Comparison of ENCODE assay signal across 15 mouse cellular contexts in genomic region chr6:122394160-122394559, GRCm38 (mm10). TPM values are rescaled to one million over a fixed set of nuclear protein-coding genes. Genes with fewer than 3 reads are reported as not detected.
DNase-seq lines count a peak whose midpoint lies in the region; ATAC-seq and TF ChIP-seq lines count a peak whose summit lies in the region.
"Had no signal": no experiment of that assay in that cellular context is flagged by ENCODE, and none has a peak within 500 bp of the region (broad histone marks: within the 10 kb centered on the region; RNA-seq: fewer than 3 reads in every experiment).

No protein-coding gene starts in this region.

- no peak for TF ChIP-seq POLR2A in CH12.LX (IDR thresholded peaks at IDR 0.05; ENCODE audit: low read depth, low read length)

- H3K9me3 ChIP-seq in heart, embryonic 14.5 days (ENCODE audit: control insufficient read depth, low read length), result peaks cover 6% of the 10 kb centered on the region
- H3K9me3 ChIP-seq in CH12.LX (replicated peaks; ENCODE audit: low read length), result peaks cover 11% of the 10 kb centered on the region
- 0 out of 2 replicates have a peak, but pooled peaks cover 4% of the 10 kb centered on the region for H3K9me3 ChIP-seq in liver, embryonic 13.5 days (replicated peaks)
- H3K9me3 ChIP-seq in neural tube, embryonic 15.5 days (replicated peaks), result no peaks in the 10 kb centered on the region
- H3K9me3 ChIP-seq: forebrain, embryonic 15.5 days; hindbrain, embryonic 15.5 days had no signal

- DNase-seq in heart, adult 8-10 months (ENCODE audit: low spot score), result no peak
- DNase-seq in CH12.LX (ENCODE audit: extremely low read depth), result no peak
- peak; percentile 92 for DNase-seq in c-Kit-positive CD71-positive TER-119-negative erythroid progenitor cells, embryonic 14.5 days (ENCODE audit: low read depth)
- DNase-seq in liver, embryonic 13.5 days, result peak; percentile 86
- no peak for DNase-seq in adrenal gland, adult 18-20 months (ENCODE audit: low spot score in 2 of 2)
- no peak for DNase-seq in left cerebral cortex, postnatal 25 days (ENCODE audit: low spot score in 2 of 2)
- DNase-seq: kidney, postnatal 14 days; layer of hippocampus, postnatal 36 days; right cerebral cortex, postnatal 25 days; thymus, adult 2 months had no signal

- intact Hi-C loops in left cerebral cortex, postnatal 25 days (cut with DNase I), result loop anchor here (5.0 kb wide), 1 partner anchor 142 kb away; no protein-coding TSS in a partner anchor

- no peak for TF ChIP-seq CTCF in CH12.LX (conservative IDR thresholded peaks at IDR 0.05 in 1 of 2, IDR thresholded peaks at IDR 0.05 in 1 of 2; ENCODE audit: low read depth in 2 of 2, low read length in 2 of 2)

- H3K27ac ChIP-seq in heart, embryonic 14.5 days (replicated peaks in 1 of 2; ENCODE audit: control insufficient read depth in 1 of 2, insufficient read depth in 1 of 2, low read depth in 2 of 2, low read length in 2 of 2), result peak overlapping the region; percentile 81 to 86; a peak in 3 of 4 replicates
- peak overlapping the region; percentile 33; the same call in 1 of the 2 replicates for H3K27ac ChIP-seq in CH12.LX (ENCODE audit: insufficient read depth, low read depth)
- peak overlapping the region; percentile 97 for H3K27ac ChIP-seq in liver, embryonic 13.5 days
- no peak overlapping the region for H3K27ac ChIP-seq in neural tube, embryonic 15.5 days (replicated peaks)
- H3K27ac ChIP-seq: forebrain, embryonic 15.5 days; hindbrain, embryonic 15.5 days; midbrain, embryonic 12.5 days had no signal

- H3K4me3 ChIP-seq in heart, embryonic 14.5 days (ENCODE audit: control insufficient read depth in 1 of 2, insufficient read depth in 1 of 2, low read depth in 1 of 2, low read length in 2 of 2), result no peak overlapping the region
- H3K4me3 ChIP-seq in CH12.LX (replicated peaks in 1 of 3; ENCODE audit: low read depth in 2 of 3, low read length in 2 of 3, poor library complexity in 1 of 3), result no peak overlapping the region
- peak overlapping the region; percentile 71 for H3K4me3 ChIP-seq in liver, embryonic 13.5 days (replicated peaks)
- no peak overlapping the region for H3K4me3 ChIP-seq in neural tube, embryonic 15.5 days (replicated peaks)
- H3K4me3 ChIP-seq: forebrain, embryonic 15.5 days; hindbrain, embryonic 15.5 days; midbrain, embryonic 12.5 days had no signal

- no peak for TF ChIP-seq EP300 in CH12.LX (IDR thresholded peaks at IDR 0.05; ENCODE audit: low read length)

- no peaks in the 10 kb centered on the region for H3K79me2 ChIP-seq in CH12.LX (replicated peaks; ENCODE audit: control insufficient read depth, extremely low read depth, insufficient read depth, poor library complexity, severe bottlenecking)

- ATAC-seq in heart, embryonic 14.5 days (ENCODE audit: insufficient number of reproducible peaks, insufficient read depth, low FRiP score, low read depth), result no peak
- ATAC-seq in liver, embryonic 13.5 days (ENCODE audit: low read depth), result peak; percentile 89
- ATAC-seq in neural tube, embryonic 15.5 days (ENCODE audit: low FRiP score), result no peak
- ATAC-seq: forebrain, embryonic 15.5 days had no signal

- WGBS in heart, embryonic 14.5 days, result 29% methylated on average over 5 of the region's 5 CpGs
- 14% methylated on average over 5 of the region's 5 CpGs for WGBS in liver, embryonic 13.5 days (ENCODE audit: insufficient replicate concordance)
- 82% methylated on average over 5 of the region's 5 CpGs for WGBS in neural tube, embryonic 15.5 days

- TF ChIP-seq RAD21 in CH12.LX (IDR thresholded peaks at IDR 0.05; ENCODE audit: low read depth, low read length), result no peak

- no peaks in the 10 kb centered on the region for H3K36me3 ChIP-seq in heart, embryonic 14.5 days (ENCODE audit: control insufficient read depth, insufficient read depth, low read length)
- peaks cover 2 to 19% of the 10 kb centered on the region in 2 experiments for H3K36me3 ChIP-seq in CH12.LX (replicated peaks in 1 of 2; ENCODE audit: control insufficient read depth in 1 of 2, insufficient read depth in 1 of 2, low read length in 1 of 2)
- H3K36me3 ChIP-seq in liver, embryonic 13.5 days, result peaks cover 8% of the 10 kb centered on the region
- no peaks in the 10 kb centered on the region for H3K36me3 ChIP-seq in neural tube, embryonic 15.5 days
- H3K36me3 ChIP-seq: forebrain, embryonic 15.5 days; hindbrain, embryonic 15.5 days; midbrain, embryonic 12.5 days had no signal

- H3K9ac ChIP-seq in heart, embryonic 14.5 days (ENCODE audit: low read length), result no peak overlapping the region
- H3K9ac ChIP-seq in CH12.LX (ENCODE audit: insufficient read depth, low read depth), result no peak overlapping the region
- H3K9ac ChIP-seq in liver, embryonic 13.5 days, result peak overlapping the region; percentile 88
- H3K9ac ChIP-seq in neural tube, embryonic 15.5 days (replicated peaks), result no peak overlapping the region
- H3K9ac ChIP-seq: forebrain, embryonic 15.5 days; hindbrain, embryonic 15.5 days; midbrain, embryonic 12.5 days had no signal

- in situ Hi-C loops in CH12.LX (cut with MboI; ENCODE audit: low pct_ligation_motif_present, low pct_unique_long_range_greater_than_20kb, low sequenced_read_pairs), result loop anchor here (5.0 kb wide), 3 partner anchors 87 to 837 kb away; partner anchors contain the start of gene M6pr

- peaks cover 26 to 27% of the 10 kb centered on the region in 2 experiments for H3K4me1 ChIP-seq in heart, embryonic 14.5 days (ENCODE audit: control insufficient read depth in 2 of 2, insufficient read depth in 2 of 2, low read length in 2 of 2)
- H3K4me1 ChIP-seq in CH12.LX (ENCODE audit: control insufficient read depth in 1 of 2, insufficient read depth in 2 of 2), result peaks cover 10 to 25% of the 10 kb centered on the region in 2 experiments; a peak in 3 of 4 replicates
- peaks cover 69% of the 10 kb centered on the region for H3K4me1 ChIP-seq in liver, embryonic 13.5 days (replicated peaks)
- H3K4me1 ChIP-seq in neural tube, embryonic 15.5 days, result no peaks in the 10 kb centered on the region
- H3K4me1 ChIP-seq: forebrain, embryonic 15.5 days; hindbrain, embryonic 15.5 days had no signal

- no peak overlapping the region for H3K4me2 ChIP-seq in heart, embryonic 14.5 days (ENCODE audit: low read length)
- H3K4me2 ChIP-seq in CH12.LX (ENCODE audit: insufficient read depth, low read depth, poor library complexity, severe bottlenecking), result no peak overlapping the region
- peak overlapping the region; percentile 86 for H3K4me2 ChIP-seq in liver, embryonic 13.5 days
- no peak overlapping the region for H3K4me2 ChIP-seq in neural tube, embryonic 15.5 days
- H3K4me2 ChIP-seq: forebrain, embryonic 15.5 days; hindbrain, embryonic 15.5 days; midbrain, embryonic 12.5 days had no signal

- no peaks in the 10 kb centered on the region for H3K27me3 ChIP-seq in heart, embryonic 14.5 days (ENCODE audit: control insufficient read depth, insufficient read depth, low read length)
- no peaks in the 10 kb centered on the region for H3K27me3 ChIP-seq in CH12.LX (replicated peaks)
- H3K27me3 ChIP-seq in liver, embryonic 13.5 days, result no peaks in the 10 kb centered on the region
- no peaks in the 10 kb centered on the region for H3K27me3 ChIP-seq in neural tube, embryonic 15.5 days (replicated peaks)
- H3K27me3 ChIP-seq: forebrain, embryonic 15.5 days; hindbrain, embryonic 15.5 days; midbrain, embryonic 12.5 days had no signal

- dilution Hi-C loops in CH12.LX (cut with MboI; ENCODE audit: extremely low pct_ligation_motif_present, extremely low pct_unique_long_range_greater_than_20kb, low sequenced_read_pairs), result no loop called here

TF ChIP-seq in CH12.LX, 34 proteins besides CTCF, POLR2A, EP300 and RAD21:
- no peak for TF ChIP-seq RCOR1 (conservative IDR thresholded peaks at IDR 0.05; ENCODE audit: low read depth, low read length)
- no peak for TF ChIP-seq IRF4 (IDR thresholded peaks at IDR 0.05; ENCODE audit: low read depth, low read length)
- TF ChIP-seq ZMIZ1 (IDR thresholded peaks at IDR 0.05; ENCODE audit: low read depth, low read length), result no peak
- no peak for TF ChIP-seq UBTF (IDR thresholded peaks at IDR 0.05; ENCODE audit: low read depth, low read length)
- no peak for TF ChIP-seq CHD1 (IDR thresholded peaks at IDR 0.05; ENCODE audit: low read depth, low read length)
- TF ChIP-seq SMC3 (IDR thresholded peaks at IDR 0.05; ENCODE audit: low read depth, low read length), result no peak
- TF ChIP-seq CHD2 (IDR thresholded peaks at IDR 0.05; ENCODE audit: low read length), result no peak
- no peak for TF ChIP-seq ZKSCAN1 (IDR thresholded peaks at IDR 0.05; ENCODE audit: borderline replicate concordance, low read depth, low read length)

RNA-seq across cellular contexts. Expression of gene Phc1, which starts 53.8 kb away (rescaled TPM):
- polyA plus RNA-seq in heart, embryonic 14.5 days (2014; fragmentation: Nextera tagmentation; extraction: Ambion mirVana), result 11.6 and 13.2 TPM in 2 replicates
- total RNA-seq in heart, adult 8-10 months (2022), result 10 to 100 TPM; 15.8 to 22.7 (median 20.1) TPM
- 4.1 and 6.5 TPM in 2 replicates for total RNA-seq in CH12.LX (2012; rRNA removed)
- 2.1 and 2.9 TPM in 2 replicates for total RNA-seq in CH12.LX (2014; rRNA removed)
- polyA plus RNA-seq in CH12.LX (2012; ENCODE audit: insufficient read length, low read depth), result 9.9 and 13.8 TPM in 2 replicates
- 2.1 and 2.2 TPM in 2 replicates for polyA plus RNA-seq in liver, embryonic 13.5 days (2015; fragmentation: Nextera tagmentation; extraction: Ambion mirVana)
- 23.4 and 25.3 TPM in 2 replicates for polyA plus RNA-seq in neural tube, embryonic 15.5 days (2015; fragmentation: Nextera tagmentation; extraction: Ambion mirVana)
- 10 to 100 TPM; 20.1 to 26.7 TPM for total RNA-seq in adrenal gland, adult 18-20 months (2021)
- 10 to 100 TPM; 56.8 to 64.7 TPM for total RNA-seq in left cerebral cortex, postnatal 25 days (2021)

Comparison
In these comparisons a context has a peak if more than half of its experiments do, and no peak if none do; other contexts are left out.
1. DNase-seq: peak in c-Kit-positive CD71-positive TER-119-negative erythroid progenitor cells, embryonic 14.5 days (single experiment) and liver, embryonic 13.5 days (single experiment); none in heart, adult 8-10 months (single experiment), CH12.LX (single experiment), adrenal gland, adult 18-20 months (0 of 2) and left cerebral cortex, postnatal 25 days (0 of 2).